Mouse (Mus musculus): ENCODE data around the gene BC051665.

GRCm38 (mm10) chr13:60819469-60819868 lies 33.3 kb upstream of the BC051665 start:
- 0 out of 2 replicates have a peak, but pooled peaks have one; percentile 24 for TF ChIP-seq CTCF (IDR thresholded peaks at IDR 0.05; ENCODE audit: control insufficient read depth, insufficient read depth, low read length)
- no peak for TF ChIP-seq POLR2A (IDR thresholded peaks at IDR 0.05; ENCODE audit: borderline replicate concordance, control insufficient read depth, low read depth, low read length)
